Mouse (Mus musculus) layer of hippocampus, postnatal 10 days (tissue): ENCODE data around the gene Bloc1s5. TPM values are rescaled to one million over a fixed set of nuclear protein-coding genes. Genes with fewer than 3 reads are reported as not detected.
A peak's percentile ranks its signal among the peaks of the same experiment; 100 is the strongest.
"Not testable (repeated sequence)": the region's sequence is repeated elsewhere in the genome, so short reads cannot be mapped to it uniquely, and the experiment has no call there.

Experiments
- DNase-seq, 2 experiments: peaks; one replicate each; pipeline ENCODE4 v3.0.0; 2021; ENCODE audit warnings: low spot score in 2 of 2
- long read RNA-seq: library from polyadenylated mRNA; stranded (forward); transcript quantifications from one replicate; pipeline ENCODE4 v2.0.0, GENCODE M21; 2023
- total RNA-seq, 2 experiments: library from RNA; stranded (reverse); gene quantifications; 2 replicates each; pipeline ENCODE4 v1.2.3; 2021

Bloc1s5 gene
- 10 to 100 TPM; 11.1 to 12.3 TPM for total RNA-seq
- long read RNA-seq, full-length matches to known transcripts, result 23 of 29 reads
- long read RNA-seq, partial matches to known transcripts, result 0 of 29 reads
- long read RNA-seq, other reads (novel, unspliced or antisense), result 6 of 29 reads

- peak; percentile 96 for DNase-seq
Observed at GRCm38 (mm10) chr13:38634800-38635269, at the start of gene Bloc1s5. TSS of gene Bloc1s5 (minus strand) at chr13:38635109.

- no peak for DNase-seq
Observed at GRCm38 (mm10) chr13:38672336-38672735, 37.4 kb upstream of the Bloc1s5 start.

DNA sequence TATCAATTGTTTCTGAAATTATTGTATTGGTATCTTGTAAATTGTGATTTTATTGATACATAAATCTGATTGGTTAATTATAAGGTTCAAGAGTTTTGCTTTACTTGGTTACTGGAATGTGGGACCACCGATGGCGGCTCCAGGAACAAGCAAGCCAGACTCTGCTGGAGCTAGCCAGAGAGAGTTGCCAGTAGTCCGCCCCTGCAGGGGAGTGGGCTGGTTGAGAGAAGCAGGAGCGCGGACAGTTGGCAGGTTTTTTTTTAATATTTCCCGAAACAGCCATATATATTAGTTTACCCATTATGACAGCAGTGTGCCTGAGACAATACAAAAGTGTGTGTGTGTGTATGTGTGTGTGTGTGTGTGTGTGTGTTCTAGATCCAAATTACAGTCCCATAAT is 36.5 kb upstream of the Bloc1s5 start:
- not testable (repeated sequence) for DNase-seq

- no peak for DNase-seq
Observed at GRCm38 (mm10) chr13:38670051-38670450, 35.1 kb upstream of the Bloc1s5 start.

DNA sequence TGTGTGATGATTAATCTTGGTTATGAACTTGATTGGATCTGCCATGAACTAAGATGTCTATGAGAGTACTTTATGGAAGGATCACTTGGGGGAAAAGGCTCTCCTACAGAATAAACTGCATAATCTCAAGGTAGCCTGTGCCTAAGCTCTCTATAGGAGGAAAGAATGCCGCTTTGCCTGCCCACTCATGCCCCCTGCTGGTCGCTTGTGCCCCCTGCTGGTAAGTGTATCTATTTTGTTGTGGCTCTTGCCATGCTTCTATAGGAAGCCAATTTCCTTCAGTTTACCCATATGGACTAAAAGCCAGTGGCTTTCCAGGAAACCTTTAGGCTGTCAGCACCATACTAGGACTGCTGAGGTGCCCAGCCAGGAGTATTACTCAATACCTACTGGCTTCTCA is 33.6 kb upstream of the Bloc1s5 start:
- no peak for DNase-seq

GRCm38 (mm10) chr13:38664753-38665152 is 29.8 kb upstream of the Bloc1s5 start:
- no peak for DNase-seq

GRCm38 (mm10) chr13:38659524-38660136 is 24.7 kb upstream of the Bloc1s5 start:
- no peak for DNase-seq

GRCm38 (mm10) chr13:38658528-38659280 is 23.8 kb upstream of the Bloc1s5 start, which contains the start of gene Eef1e1:
TSS of gene Eef1e1 (minus strand) at chr13:38659058.
- DNase-seq, result peak; percentile 92 to 95

DNA sequence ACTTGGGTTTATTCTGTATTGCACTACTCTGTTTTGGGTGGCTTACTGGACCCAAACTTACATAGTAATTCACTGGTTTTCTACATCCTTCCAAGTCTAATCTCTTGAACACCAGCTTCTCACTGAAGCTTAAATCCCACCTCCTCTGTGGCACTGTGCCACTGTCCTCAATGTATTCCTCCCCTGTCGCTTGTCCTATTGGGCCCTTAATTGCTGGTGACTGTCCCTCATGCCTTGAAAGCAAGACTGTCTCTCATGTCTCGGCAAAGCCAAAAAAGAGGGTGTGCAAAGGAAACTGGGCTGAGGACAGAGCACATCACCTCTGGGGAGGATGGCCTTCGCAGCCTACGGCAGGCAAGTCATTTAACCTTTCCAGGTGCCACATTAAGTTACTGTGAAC is 23.0 kb upstream of the Bloc1s5 start:
- DNase-seq, result no peak

GRCm38 (mm10) chr13:38650292-38650691 is 15.4 kb upstream of the Bloc1s5 start:
- no peak for DNase-seq

DNA sequence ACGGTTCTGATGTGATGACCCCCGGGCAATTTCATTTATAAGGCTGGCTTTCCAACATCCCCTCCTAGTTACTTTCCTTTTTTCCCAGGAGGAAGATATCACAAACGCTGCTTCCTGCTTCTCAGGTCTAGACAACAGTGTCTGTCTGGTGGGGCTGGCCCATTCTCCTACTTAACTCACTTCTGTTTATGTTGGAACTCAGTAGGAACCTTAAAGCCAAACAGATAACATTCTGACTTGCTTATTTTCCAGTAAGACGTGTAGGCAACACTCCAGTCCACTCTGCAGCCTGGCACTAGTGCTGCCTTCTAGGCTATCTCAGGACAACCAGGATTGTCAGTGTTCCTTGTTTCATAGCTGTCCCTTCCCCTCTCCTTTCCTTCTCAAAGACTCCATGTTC is 14.2 kb upstream of the Bloc1s5 start:
- DNase-seq, result no peak

- no peak for DNase-seq
Observed at GRCm38 (mm10) chr13:38641414-38641813, 6.5 kb upstream of the Bloc1s5 start.

GRCm38 (mm10) chr13:38640961-38641360 is 6.1 kb upstream of the Bloc1s5 start:
- DNase-seq, result no peak

GRCm38 (mm10) chr13:38638694-38639093 is 3.8 kb upstream of the Bloc1s5 start:
- no peak for DNase-seq

DNA sequence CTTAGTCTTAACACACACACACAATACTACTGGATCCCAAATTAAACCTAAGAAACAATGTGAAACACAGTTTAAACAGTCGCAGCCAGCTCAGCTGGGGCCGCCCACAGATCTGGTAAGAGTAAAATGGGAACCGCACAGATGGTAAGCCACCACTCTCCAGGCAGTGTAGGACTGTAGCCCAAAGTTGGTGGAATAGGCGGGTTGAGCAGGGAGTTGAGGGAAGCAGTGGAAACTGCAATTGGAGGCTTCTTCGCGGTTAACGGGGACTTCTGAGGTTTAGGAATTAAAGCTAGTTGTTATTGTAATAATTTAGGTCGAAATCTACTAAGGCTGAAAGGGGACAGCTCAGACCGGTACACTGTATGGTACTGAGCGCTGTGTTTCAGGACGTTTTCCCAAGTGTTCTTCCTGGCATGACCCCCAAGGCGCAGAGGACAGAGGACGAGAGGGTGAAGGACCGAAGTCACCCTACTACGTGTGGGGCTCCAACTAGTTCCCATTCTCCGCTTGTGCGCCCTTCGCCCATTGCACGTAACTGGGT is 581 bp downstream of the Bloc1s5 start:
- DNase-seq, result peak; percentile 40 to 57

GRCm38 (mm10) chr13:38633287-38634000 is 1.5 kb downstream of the Bloc1s5 start:
- DNase-seq, result no peak

GRCm38 (mm10) chr13:38632556-38632955 is 2.4 kb downstream of the Bloc1s5 start:
- no peak for DNase-seq

DNA sequence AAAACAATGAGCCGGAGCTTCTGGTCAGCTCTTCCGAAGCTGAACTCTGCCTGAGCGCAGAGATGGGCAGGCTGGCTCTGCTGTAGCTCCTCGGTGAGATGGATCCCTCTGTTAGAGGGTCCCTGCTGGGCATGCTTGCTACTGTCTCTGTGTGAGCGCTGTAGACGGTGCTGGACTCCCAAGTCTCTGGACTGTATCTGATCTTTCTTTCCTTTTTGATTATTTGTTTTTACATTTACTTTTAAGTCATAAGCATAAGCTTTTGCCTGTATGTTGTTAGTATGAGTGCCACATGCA is 8.7 kb downstream of the Bloc1s5 start:
- DNase-seq, result no peak

- DNase-seq, result peak; percentile 23 to 43
Observed at GRCm38 (mm10) chr13:38625492-38626228, 9.2 kb downstream of the Bloc1s5 start.

DNA sequence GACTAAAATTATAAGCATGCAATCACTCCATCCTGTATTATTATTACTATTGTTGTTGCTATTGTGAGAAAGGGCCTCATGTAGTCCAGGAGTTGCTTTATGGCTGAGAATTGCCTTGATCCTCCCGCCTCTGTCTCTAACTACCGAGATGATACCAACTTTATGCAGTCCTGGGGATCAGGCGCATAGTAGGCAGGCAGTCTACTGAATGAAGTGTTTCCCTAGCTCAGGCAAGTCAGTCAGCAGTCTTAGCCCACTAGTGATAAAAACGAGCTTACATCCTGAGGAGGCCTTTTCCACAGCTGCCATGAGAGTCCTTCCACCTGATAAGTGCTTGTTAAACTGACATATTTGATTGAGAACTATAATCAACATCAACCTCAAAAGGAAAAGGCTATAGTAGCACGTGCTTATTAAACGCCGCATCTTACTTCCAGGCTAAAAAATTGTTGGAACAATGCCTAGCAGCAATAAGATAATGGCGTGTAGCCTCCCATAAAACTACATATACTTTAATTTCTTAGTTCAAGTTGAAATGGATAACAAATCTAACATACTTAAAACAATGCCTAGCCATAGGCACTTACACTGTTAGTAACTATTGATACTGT is 10.5 kb downstream of the Bloc1s5 start:
- DNase-seq, result no peak
